Mouse (Mus musculus): Measurements from ENCODE around the gene Tmem136. TPM values are rescaled to one million over a fixed set of nuclear protein-coding genes. Genes with fewer than 3 reads are reported as not detected.
A peak's percentile ranks its signal among the peaks of the same experiment; 100 is the strongest.

Gene Tmem136
- total and polyA plus RNA-seq, 2 experiments = 0.32 to 0.37 TPM

- Histone ChIP-seq H3K9ac (ENCODE audit: low read depth, low read length) (no peak overlapping the region), H3K4me3 (ENCODE audit: insufficient read depth, low read depth, low read length) (no peak overlapping the region), H3K79me2 (ENCODE audit: control insufficient read depth, insufficient read depth, low read length) (peaks cover 48% of the 10 kb centered on the region), H3K27ac (replicated peaks; ENCODE audit: insufficient read depth, low read depth, low read length) (no peak overlapping the region), H3K27me3 (ENCODE audit: control insufficient read depth, insufficient read depth, low read length) (no peaks in the 10 kb centered on the region), H3K4me1 (ENCODE audit: control insufficient read depth, insufficient read depth, low read length) (peaks cover 11% of the 10 kb centered on the region), H3K36me3 (ENCODE audit: control insufficient read depth, insufficient read depth, low read length) (no peaks in the 10 kb centered on the region)
- TF ChIP-seq POLR2A (IDR thresholded peaks at IDR 0.05; ENCODE audit: extremely low read depth, insufficient read depth, low read length) (no peak), CTCF (IDR thresholded peaks at IDR 0.05; ENCODE audit: low read depth, low read length) (no peak)
- WGBS = 83% methylated on average over 7 of the region's 7 CpGs
- DNase-seq (ENCODE audit: extremely low read depth, low read depth, low spot score) = no peak
Observed at GRCm38 (mm10) chr9:43083441-43084055, 32.8 kb downstream of the Tmem136 start.

- H3K27ac ChIP-seq (replicated peaks; ENCODE audit: insufficient read depth, low read depth, low read length) = no peak overlapping the region
- H3K4me1 ChIP-seq (ENCODE audit: control insufficient read depth, insufficient read depth, low read length) = peaks cover 12% of the 10 kb centered on the region; the same call in 1 of the 2 replicates
- TF ChIP-seq CTCF (IDR thresholded peaks at IDR 0.05; ENCODE audit: low read depth, low read length) (no peak), POLR2A (IDR thresholded peaks at IDR 0.05; ENCODE audit: extremely low read depth, insufficient read depth, low read length) (no peak)
- H3K79me2 ChIP-seq (ENCODE audit: control insufficient read depth, insufficient read depth, low read length) = peaks cover 51% of the 10 kb centered on the region
- DNase-seq (ENCODE audit: extremely low read depth, low read depth, low spot score) = peak; percentile 73
- H3K36me3 ChIP-seq (ENCODE audit: control insufficient read depth, insufficient read depth, low read length) = no peaks in the 10 kb centered on the region
- 63% methylated on average over 3 of the region's 3 CpGs for WGBS
- no peak overlapping the region for H3K4me3 ChIP-seq (ENCODE audit: insufficient read depth, low read depth, low read length)
- H3K9ac ChIP-seq (ENCODE audit: low read depth, low read length) = no peak overlapping the region
- no peaks in the 10 kb centered on the region for H3K27me3 ChIP-seq (ENCODE audit: control insufficient read depth, insufficient read depth, low read length)
Observed at GRCm38 (mm10) chr9:43078711-43079110, 37.7 kb downstream of the Tmem136 start.

- H3K27ac ChIP-seq (replicated peaks; ENCODE audit: insufficient read depth, low read depth, low read length) = no peak overlapping the region
- no peaks in the 10 kb centered on the region for H3K27me3 ChIP-seq (ENCODE audit: control insufficient read depth, insufficient read depth, low read length)
- TF ChIP-seq POLR2A (IDR thresholded peaks at IDR 0.05; ENCODE audit: extremely low read depth, insufficient read depth, low read length) = no peak
- TF ChIP-seq CTCF (IDR thresholded peaks at IDR 0.05; ENCODE audit: low read depth, low read length) = no peak
- H3K79me2 ChIP-seq (ENCODE audit: control insufficient read depth, insufficient read depth, low read length) = peaks cover 57% of the 10 kb centered on the region
- no peaks in the 10 kb centered on the region for H3K36me3 ChIP-seq (ENCODE audit: control insufficient read depth, insufficient read depth, low read length)
- no peak overlapping the region for H3K9ac ChIP-seq (ENCODE audit: low read depth, low read length)
- no peak for DNase-seq (ENCODE audit: extremely low read depth, low read depth, low spot score)
- no peak overlapping the region for H3K4me3 ChIP-seq (ENCODE audit: insufficient read depth, low read depth, low read length)
- 72% methylated on average over 7 of the region's 7 CpGs for WGBS
- H3K4me1 ChIP-seq (ENCODE audit: control insufficient read depth, insufficient read depth, low read length) = peaks cover 10% of the 10 kb centered on the region; the same call in 1 of the 2 replicates
Observed at GRCm38 (mm10) chr9:43076163-43076562, 40.2 kb downstream of the Tmem136 start.

- Histone ChIP-seq H3K9ac (ENCODE audit: low read depth, low read length) (no peak overlapping the region), H3K27ac (replicated peaks; ENCODE audit: insufficient read depth, low read depth, low read length) (no peak overlapping the region), H3K79me2 (ENCODE audit: control insufficient read depth, insufficient read depth, low read length) (peaks cover 55% of the 10 kb centered on the region), H3K27me3 (ENCODE audit: control insufficient read depth, insufficient read depth, low read length) (no peaks in the 10 kb centered on the region), H3K4me3 (ENCODE audit: insufficient read depth, low read depth, low read length) (no peak overlapping the region), H3K4me1 (ENCODE audit: control insufficient read depth, insufficient read depth, low read length) (peaks cover 9% of the 10 kb centered on the region; the same call in 1 of the 2 replicates), H3K36me3 (ENCODE audit: control insufficient read depth, insufficient read depth, low read length) (no peaks in the 10 kb centered on the region)
- TF ChIP-seq CTCF (IDR thresholded peaks at IDR 0.05; ENCODE audit: low read depth, low read length) (no peak), POLR2A (IDR thresholded peaks at IDR 0.05; ENCODE audit: extremely low read depth, insufficient read depth, low read length) (no peak)
- WGBS = 100% methylated on average over 1 of the region's 1 CpGs
- no peak for DNase-seq (ENCODE audit: extremely low read depth, low read depth, low spot score)
Observed at GRCm38 (mm10) chr9:43074611-43075010, 41.8 kb downstream of the Tmem136 start.

- 27% methylated on average over 2 of the region's 2 CpGs for WGBS
- TF ChIP-seq CTCF (IDR thresholded peaks at IDR 0.05; ENCODE audit: low read depth, low read length) = no peak
- TF ChIP-seq POLR2A (IDR thresholded peaks at IDR 0.05; ENCODE audit: extremely low read depth, insufficient read depth, low read length) = no peak
- no peak overlapping the region for H3K27ac ChIP-seq (replicated peaks; ENCODE audit: insufficient read depth, low read depth, low read length)
- peaks cover 52% of the 10 kb centered on the region for H3K79me2 ChIP-seq (ENCODE audit: control insufficient read depth, insufficient read depth, low read length)
- no peak for DNase-seq (ENCODE audit: extremely low read depth, low read depth, low spot score)
- no peaks in the 10 kb centered on the region for H3K27me3 ChIP-seq (ENCODE audit: control insufficient read depth, insufficient read depth, low read length)
- no peak overlapping the region for H3K4me3 ChIP-seq (ENCODE audit: insufficient read depth, low read depth, low read length)
- no peaks in the 10 kb centered on the region for H3K36me3 ChIP-seq (ENCODE audit: control insufficient read depth, insufficient read depth, low read length)
- no peak overlapping the region for H3K9ac ChIP-seq (ENCODE audit: low read depth, low read length)
- peaks cover 9% of the 10 kb centered on the region for H3K4me1 ChIP-seq (ENCODE audit: control insufficient read depth, insufficient read depth, low read length)
Observed at GRCm38 (mm10) chr9:43071741-43072140, 44.6 kb downstream of the Tmem136 start.

- no peak for DNase-seq (ENCODE audit: extremely low read depth, low read depth, low spot score)
- peaks cover 52% of the 10 kb centered on the region for H3K79me2 ChIP-seq (ENCODE audit: control insufficient read depth, insufficient read depth, low read length)
- no peaks in the 10 kb centered on the region for H3K36me3 ChIP-seq (ENCODE audit: control insufficient read depth, insufficient read depth, low read length)
- peaks cover 9% of the 10 kb centered on the region for H3K4me1 ChIP-seq (ENCODE audit: control insufficient read depth, insufficient read depth, low read length)
- whole genome bisulfite sequencing = 69% methylated on average over 4 of the region's 4 CpGs
- H3K27ac ChIP-seq (replicated peaks; ENCODE audit: insufficient read depth, low read depth, low read length) = no peak overlapping the region
- H3K4me3 ChIP-seq (ENCODE audit: insufficient read depth, low read depth, low read length) = no peak overlapping the region
- H3K27me3 ChIP-seq (ENCODE audit: control insufficient read depth, insufficient read depth, low read length) = no peaks in the 10 kb centered on the region
- no peak overlapping the region for H3K9ac ChIP-seq (ENCODE audit: low read depth, low read length)
- TF ChIP-seq CTCF (IDR thresholded peaks at IDR 0.05; ENCODE audit: low read depth, low read length) = no peak
- no peak for TF ChIP-seq POLR2A (IDR thresholded peaks at IDR 0.05; ENCODE audit: extremely low read depth, insufficient read depth, low read length)
Observed at GRCm38 (mm10) chr9:43071176-43071575, 45.2 kb downstream of the Tmem136 start.

Measured in liver, adult 2 months (tissue).